Mouse (Mus musculus) CH12F3 (cell line): ENCODE results near the gene Slc25a1.
"Not testable (repeated sequence)": the region's sequence is repeated elsewhere in the genome, so short reads cannot be mapped to it uniquely, and the experiment has no call there.

Source experiments
- in situ Hi-C: fragments of 300-500 bp; cut with MboI; formaldehyde crosslinking; loops from 2 replicates; pipeline ENCODE4 v1.14.3; 2020; ENCODE audit warnings: low sequenced_read_pairs

The Slc25a1 gene

DNA sequence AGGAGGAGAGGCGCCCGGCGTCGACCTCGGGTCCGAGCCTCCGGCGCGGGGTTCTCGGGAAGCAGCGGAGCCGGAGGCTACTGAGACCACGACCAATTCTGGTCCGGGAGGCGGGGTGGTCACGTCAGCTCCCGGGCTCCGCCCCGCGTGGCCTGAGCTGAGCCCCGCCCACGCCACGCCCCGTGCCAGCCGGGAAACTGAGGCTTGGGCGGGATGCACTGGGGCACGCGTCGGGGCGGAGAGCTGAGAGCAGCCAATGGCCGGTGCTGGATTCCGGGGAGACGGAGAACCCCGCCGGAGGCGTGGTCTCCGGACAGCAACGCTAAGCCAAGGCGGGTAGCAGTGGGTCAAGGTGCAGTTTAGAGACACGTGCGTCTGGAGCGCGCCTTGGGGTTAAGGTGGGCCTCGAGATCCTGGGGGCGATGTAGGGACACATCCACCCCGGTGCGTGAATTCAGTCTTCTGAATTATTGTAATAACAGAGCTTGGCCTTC, at the start of gene Slc25a1:
TSS of gene Slc25a1 (minus strand) at position 133 of the 494 bp plus-strand sequence.
- in situ Hi-C loops: no loop called here

DNA sequence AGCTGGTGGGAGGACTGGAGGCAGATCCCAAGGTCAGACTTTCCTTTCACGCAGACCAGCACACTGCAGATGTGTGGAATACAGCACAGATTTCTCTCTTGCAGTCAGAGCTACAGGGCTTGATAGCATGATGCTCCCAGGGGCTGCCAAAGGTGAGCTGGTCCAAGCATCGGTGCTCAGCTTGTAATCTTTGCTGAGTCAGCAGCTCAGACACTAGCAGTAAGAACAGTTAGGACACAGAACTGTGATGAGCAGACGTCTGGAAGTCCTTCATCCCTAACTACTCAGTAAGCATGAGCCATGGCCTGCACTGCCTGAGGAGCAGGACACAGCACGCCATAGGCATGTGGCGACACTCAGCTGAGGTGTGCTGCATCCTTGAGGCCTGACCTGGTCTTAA, 43.8 kb upstream of the Slc25a1 start:
- in situ Hi-C loops: no loop called here

GRCm38 (mm10) chr16:17962091-17962490, 34.1 kb upstream of the Slc25a1 start:
- in situ Hi-C loops: no loop called here

DNA sequence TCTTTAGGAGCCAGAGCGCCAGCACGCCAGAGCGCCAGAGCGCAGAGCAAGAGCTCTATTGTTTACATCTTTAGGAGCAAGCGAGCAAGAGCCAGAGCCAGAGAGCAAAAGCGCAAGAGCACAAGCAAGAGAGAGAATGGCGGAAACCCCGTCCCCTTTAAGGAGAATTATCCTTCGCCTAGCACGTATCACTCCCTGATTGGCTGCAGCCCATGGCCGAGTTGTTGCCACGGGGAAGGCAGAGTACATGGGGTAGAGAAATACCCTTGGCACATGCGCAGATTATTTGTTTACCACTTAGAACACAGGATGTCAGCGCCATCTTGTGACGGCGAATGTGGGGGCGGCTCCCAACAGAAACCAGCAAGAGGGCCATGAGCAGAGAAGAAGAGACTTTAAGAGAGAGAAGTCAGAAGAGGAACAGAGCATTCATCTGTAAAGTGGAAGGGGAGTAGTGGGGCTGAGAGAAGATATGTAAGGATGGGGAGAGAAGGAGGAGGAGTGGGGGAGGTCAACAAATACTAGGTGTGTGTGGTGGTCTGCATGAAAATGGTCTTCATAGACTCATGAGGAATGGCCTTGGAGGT, 28.1 kb upstream of the Slc25a1 start:
- in situ Hi-C loops: not testable (repeated sequence)

- in situ Hi-C loops: no loop called here
These were observed 23.6 kb upstream of the Slc25a1 start for GRCm38 (mm10) chr16:17951618-17952017.

GRCm38 (mm10) chr16:17950068-17950467, 22.0 kb upstream of the Slc25a1 start:
- in situ Hi-C loops: no loop called here

GRCm38 (mm10) chr16:17949421-17949877, 21.4 kb upstream of the Slc25a1 start:
- in situ Hi-C loops: no loop called here

GRCm38 (mm10) chr16:17945081-17945831, 17.2 kb upstream of the Slc25a1 start:
- in situ Hi-C loops: no loop called here

- in situ Hi-C loops: no loop called here
These were observed 15.4 kb upstream of the Slc25a1 start for GRCm38 (mm10) chr16:17943466-17943865.

GRCm38 (mm10) chr16:17939255-17939751, 11.3 kb upstream of the Slc25a1 start:
- in situ Hi-C loops: no loop called here

DNA sequence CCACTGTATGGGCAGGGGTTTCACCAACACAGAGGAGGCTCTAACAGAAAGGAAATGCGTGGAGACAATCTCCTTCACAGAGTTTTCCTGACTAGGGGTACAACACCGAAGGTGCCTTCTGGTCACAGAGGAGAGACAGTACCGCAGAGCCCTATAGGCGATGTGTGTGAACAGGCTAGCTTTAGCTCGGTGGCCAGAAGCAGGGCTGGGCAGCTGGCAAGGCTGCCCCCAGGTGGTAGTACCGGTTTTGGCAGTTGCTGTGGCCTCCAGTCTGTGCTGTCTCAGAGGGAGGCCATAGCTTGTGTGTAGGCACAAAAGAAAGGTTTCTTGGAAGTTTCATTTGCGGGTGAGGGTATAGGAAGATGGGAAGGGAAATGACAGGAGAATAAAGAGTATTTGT, 10.8 kb upstream of the Slc25a1 start:
- in situ Hi-C loops: no loop called here

GRCm38 (mm10) chr16:17938187-17938586, 10.2 kb upstream of the Slc25a1 start:
- in situ Hi-C loops: no loop called here

GRCm38 (mm10) chr16:17936776-17937175, 8.8 kb upstream of the Slc25a1 start:
- in situ Hi-C loops: no loop called here

DNA sequence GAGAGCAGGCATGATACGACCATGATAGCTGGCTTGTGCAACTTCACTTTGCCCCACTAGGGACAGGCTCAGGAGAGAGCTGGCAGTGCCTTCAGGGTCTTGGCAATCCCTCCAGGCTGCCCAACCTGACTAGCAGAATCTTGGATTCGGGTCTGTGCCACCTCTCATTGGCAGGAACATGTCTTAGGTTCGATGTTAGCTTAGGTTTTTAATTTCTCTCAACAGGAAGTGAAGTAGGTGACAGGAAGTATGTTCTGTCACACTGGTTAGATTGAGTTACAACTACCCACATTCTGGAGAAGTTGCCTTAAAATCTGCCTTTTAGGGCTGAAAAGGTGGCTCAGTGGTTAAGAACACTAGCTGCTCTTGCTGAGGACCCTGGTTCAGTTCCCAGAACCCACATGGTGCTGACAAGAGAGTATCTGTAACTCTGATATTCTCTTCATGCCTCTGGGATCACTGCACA, 6.5 kb upstream of the Slc25a1 start:
- in situ Hi-C loops: no loop called here

GRCm38 (mm10) chr16:17933594-17934444, 5.8 kb upstream of the Slc25a1 start:
- in situ Hi-C loops: no loop called here

- in situ Hi-C loops: no loop called here
These were observed 4.0 kb upstream of the Slc25a1 start for GRCm38 (mm10) chr16:17931906-17932460.

GRCm38 (mm10) chr16:17929631-17930030, 1.6 kb upstream of the Slc25a1 start:
- in situ Hi-C loops: no loop called here

DNA sequence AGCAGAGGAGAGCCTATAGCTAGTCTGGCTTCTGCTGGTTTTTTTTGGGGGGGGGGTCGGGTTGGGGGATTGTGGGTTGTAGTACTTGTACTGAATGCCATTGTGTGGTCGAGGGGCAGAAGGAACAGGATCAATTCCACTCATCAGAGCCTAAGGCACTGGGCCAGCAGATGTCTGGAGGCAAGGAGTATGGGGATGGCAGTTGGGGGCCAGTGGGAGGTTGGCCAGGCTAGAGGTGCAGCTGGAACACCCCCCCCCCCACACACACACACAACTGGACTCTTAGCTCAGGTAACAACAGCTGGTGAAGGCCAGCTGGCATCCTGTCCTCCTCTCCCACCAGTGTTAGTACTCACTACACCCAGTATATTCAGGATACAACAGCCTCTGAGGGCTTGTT, 1.2 kb upstream of the Slc25a1 start:
- in situ Hi-C loops: no loop called here

DNA sequence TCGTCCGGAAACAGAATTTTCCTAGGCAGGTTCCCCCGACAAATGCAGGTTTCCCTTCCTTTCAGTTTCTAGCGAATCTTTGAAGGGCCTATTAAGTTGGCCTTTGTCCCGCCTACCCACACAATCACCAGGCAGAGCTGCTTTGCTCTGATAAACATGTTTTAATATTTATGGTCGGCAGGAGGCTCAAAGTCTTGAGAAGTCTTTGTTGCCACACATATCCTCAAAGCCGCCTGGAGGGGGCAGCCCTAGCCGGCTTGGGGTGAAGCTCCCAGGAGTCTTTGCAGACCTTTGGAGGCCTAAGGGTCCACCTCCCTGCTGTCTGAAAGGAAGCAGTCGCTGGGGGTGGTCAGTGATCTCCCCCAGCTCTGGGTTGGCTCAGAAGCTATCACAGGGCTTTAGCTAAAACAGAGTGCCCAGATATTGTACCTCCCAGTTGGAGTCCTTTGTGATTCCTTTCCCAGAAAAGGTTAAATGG, 647 bp upstream of the Slc25a1 start:
- in situ Hi-C loops: no loop called here

GRCm38 (mm10) chr16:17927351-17928082, 502 bp downstream of the Slc25a1 start:
- in situ Hi-C loops: no loop called here
